Mouse (Mus musculus) hindbrain, embryonic 15.5 days (tissue): Measurements from ENCODE around the gene Gripap1. TPM values are rescaled to one million over a fixed set of nuclear protein-coding genes. Genes with fewer than 3 reads are reported as not detected.

Experiments
- ATAC-seq: fragments of 200-750 bp; cut with Nextera tagmentation; 2 replicates; pipeline ENCODE4 v1.8.0; 2017; ENCODE audit warnings: low read depth, moderate number of reproducible peaks, moderate TSS enrichment; ENCODE audit not compliant: low FRiP score
- H3K27ac ChIP-seq: fragments of 300-500 bp; sonication (generic); replicated peaks from 2 replicates; pipeline ENCODE4 v1.5.1; 2015; ENCODE audit warnings: mild to moderate bottlenecking, inconsistent platforms
- H3K27me3 ChIP-seq: fragments of 300-500 bp; sonication (generic); 2 replicates; pipeline ENCODE4 v1.6.1; 2015; ENCODE audit warnings: control low read depth, inconsistent platforms
- H3K36me3 ChIP-seq: fragments of 300-500 bp; sonication (generic); 2 replicates; pipeline ENCODE4 v1.6.1; 2015; ENCODE audit warnings: control low read depth, inconsistent platforms
- H3K4me1 ChIP-seq: fragments of 300-500 bp; sonication (generic); replicated peaks from 2 replicates; pipeline ENCODE4 v1.6.1; 2015; ENCODE audit warnings: control low read depth, inconsistent platforms
- H3K4me2 ChIP-seq: fragments of 300-500 bp; sonication (generic); 2 replicates; pipeline ENCODE4 v1.6.1; 2015; ENCODE audit warnings: moderate library complexity, mild to moderate bottlenecking, inconsistent platforms
- H3K4me3 ChIP-seq: fragments of 300-500 bp; sonication (generic); 2 replicates; pipeline ENCODE4 v1.5.1; 2015; ENCODE audit warnings: mild to moderate bottlenecking, inconsistent platforms
- H3K9ac ChIP-seq: fragments of 300-500 bp; sonication (generic); 2 replicates; pipeline ENCODE4 v1.6.1; 2015; ENCODE audit warnings: inconsistent platforms
- H3K9me3 ChIP-seq: fragments of 300-500 bp; sonication (generic); 2 replicates; pipeline ENCODE4 v1.6.1; 2016; ENCODE audit warnings: control low read depth, inconsistent platforms
- WGBS: fragments of 180-500 bp; shearing (Covaris S2); methylation state at CpG from one replicate; pipeline ENCODE4 v1.1.7; 2015; 5-methylcytosine and 5-hydroxymethylcytosine counted together
- microRNA counts: library from miRNA; unstranded; fragments of <30 nt; microRNA quantifications from one replicate; lab custom pipeline; 2016
- microRNA-seq: library from miRNA; unstranded; fragments of <30 nt; microRNA quantifications from one replicate; pipeline ENCODE4, GENCODE M21; 2016
- polyA plus RNA-seq: library from polyadenylated mRNA; unstranded; fragments of >200 nt; fragmentation: Nextera tagmentation; extraction: Ambion mirVana; gene quantifications from 2 replicates; pipeline ENCODE4 v1.2.1, GENCODE M21; 2015

Gripap1 gene
- polyA plus RNA-seq, 1 experiment from 2014 or later, result 73.8 TPM

DNA sequence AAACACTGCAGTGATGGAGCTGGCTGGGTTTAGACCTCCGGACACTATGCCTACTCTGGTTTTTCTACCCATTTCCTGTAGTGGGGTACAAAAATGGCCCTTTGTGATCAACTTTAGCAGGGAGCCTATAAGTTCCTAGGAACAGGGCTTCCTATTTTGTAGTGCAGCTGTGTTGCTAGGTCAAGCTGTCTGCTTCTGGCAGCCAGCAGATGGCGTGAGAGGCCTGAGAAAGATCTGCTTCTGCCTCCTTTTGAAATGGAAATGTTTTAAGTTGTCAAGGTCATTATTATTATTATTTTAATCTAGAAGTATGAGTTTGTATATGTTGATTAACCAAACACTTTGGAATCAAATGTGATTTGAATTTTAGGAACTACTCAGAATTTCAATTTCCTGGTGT is 65.0 kb downstream of the Gripap1 start:
- Histone ChIP-seq H3K9ac (no peak overlapping the region), H3K27me3 (no peaks in the 10 kb centered on the region), H3K9me3 (no peaks in the 10 kb centered on the region), H3K36me3 (peaks cover 2% of the 10 kb centered on the region; the same call in 1 of the 2 replicates), H3K4me2 (no peak overlapping the region), H3K4me1 (no peaks in the 10 kb centered on the region), H3K4me3 (no peak overlapping the region), H3K27ac (no peak overlapping the region)
- 38% methylated on average over 2 of the region's 2 CpGs for WGBS
- no peak for ATAC-seq

GRCm38 (mm10) chrX:7859191-7859753 is 69.7 kb downstream of the Gripap1 start:
- H3K9me3 ChIP-seq, result no peaks in the 10 kb centered on the region
- H3K27me3 ChIP-seq, result no peaks in the 10 kb centered on the region
- no peaks in the 10 kb centered on the region for H3K36me3 ChIP-seq
- no peaks in the 10 kb centered on the region for H3K4me1 ChIP-seq
- H3K4me2 ChIP-seq, result no peak overlapping the region
- no peak for ATAC-seq
- no peak overlapping the region for H3K4me3 ChIP-seq
- 86% methylated on average over 3 of the region's 3 CpGs for WGBS
- no peak overlapping the region for H3K27ac ChIP-seq
- H3K9ac ChIP-seq, result no peak overlapping the region

- ATAC-seq, result no peak
- H3K4me1 ChIP-seq, result no peaks in the 10 kb centered on the region
Measured at GRCm38 (mm10) chrX:7863181-7863580, 73.6 kb downstream of the Gripap1 start.

GRCm38 (mm10) chrX:7864551-7864950 is 75.0 kb downstream of the Gripap1 start:
- no peak overlapping the region for H3K4me2 ChIP-seq
- no peaks in the 10 kb centered on the region for H3K27me3 ChIP-seq
- H3K9ac ChIP-seq, result no peak overlapping the region
- no peak overlapping the region for H3K27ac ChIP-seq
- H3K4me1 ChIP-seq, result no peaks in the 10 kb centered on the region
- no peak overlapping the region for H3K4me3 ChIP-seq
- 62% methylated on average over 3 of the region's 3 CpGs for WGBS
- H3K36me3 ChIP-seq, result peaks cover 3% of the 10 kb centered on the region; the same call in 1 of the 2 replicates
- no peaks in the 10 kb centered on the region for H3K9me3 ChIP-seq
- no peak for ATAC-seq

More at GRCm38 (mm10) chrX:7863181-7863580, 73.6 kb downstream of the Gripap1 start:
- no peak overlapping the region for H3K4me2 ChIP-seq
- peaks cover under 1% of the 10 kb centered on the region; the same call in 1 of the 2 replicates for H3K36me3 ChIP-seq
- H3K27ac ChIP-seq, result no peak overlapping the region
- no peak overlapping the region for H3K9ac ChIP-seq
- 95% methylated on average over 1 of the region's 1 CpGs for WGBS
- no peaks in the 10 kb centered on the region for H3K9me3 ChIP-seq
- no peaks in the 10 kb centered on the region for H3K27me3 ChIP-seq
- no peak overlapping the region for H3K4me3 ChIP-seq

DNA sequence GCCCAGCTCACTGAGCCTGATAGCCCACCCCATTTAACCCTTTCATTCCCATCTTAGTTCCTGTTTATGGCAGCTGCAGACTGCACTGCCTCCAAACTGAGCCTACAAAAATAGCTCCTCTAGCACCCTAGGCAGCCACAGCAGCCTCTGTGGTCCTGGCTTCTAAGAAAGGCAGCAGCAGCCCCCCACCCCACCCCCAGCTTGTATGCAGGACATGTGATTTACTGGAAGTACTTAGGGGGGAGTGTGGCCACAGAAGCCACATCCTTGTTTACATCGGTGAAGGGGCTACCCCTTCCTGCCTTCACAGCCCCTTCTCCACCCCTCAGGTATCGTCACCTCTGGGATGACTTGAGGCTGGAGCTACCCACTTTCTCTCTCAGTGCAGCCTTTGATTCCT is 75.8 kb downstream of the Gripap1 start:
- 83% methylated on average over 2 of the region's 2 CpGs for WGBS
- no peak for ATAC-seq
- Histone ChIP-seq H3K4me2 (no peak overlapping the region), H3K4me3 (no peak overlapping the region), H3K27ac (no peak overlapping the region), H3K27me3 (no peaks in the 10 kb centered on the region), H3K4me1 (no peaks in the 10 kb centered on the region), H3K9ac (no peak overlapping the region), H3K9me3 (no peaks in the 10 kb centered on the region), H3K36me3 (peaks cover 3% of the 10 kb centered on the region; the same call in 1 of the 2 replicates)

GRCm38 (mm10) chrX:7865786-7866185 is 76.2 kb downstream of the Gripap1 start:
- ATAC-seq, result no peak
- Histone ChIP-seq H3K4me2 (no peak overlapping the region), H3K4me3 (no peak overlapping the region), H3K36me3 (peaks cover 3% of the 10 kb centered on the region; the same call in 1 of the 2 replicates), H3K9ac (no peak overlapping the region), H3K27ac (no peak overlapping the region), H3K27me3 (no peaks in the 10 kb centered on the region), H3K4me1 (no peaks in the 10 kb centered on the region), H3K9me3 (no peaks in the 10 kb centered on the region)
- 71% methylated on average over 2 of the region's 2 CpGs for WGBS

- H3K9me3 ChIP-seq, result no peaks in the 10 kb centered on the region
- no peak overlapping the region for H3K4me3 ChIP-seq
- WGBS, result 100% methylated on average over 1 of the region's 1 CpGs
- H3K4me1 ChIP-seq, result no peaks in the 10 kb centered on the region
- no peak overlapping the region for H3K27ac ChIP-seq
- ATAC-seq, result no peak
- H3K4me2 ChIP-seq, result no peak overlapping the region
- H3K27me3 ChIP-seq, result no peaks in the 10 kb centered on the region
- no peak overlapping the region for H3K9ac ChIP-seq
- H3K36me3 ChIP-seq, result peaks cover 3% of the 10 kb centered on the region; the same call in 1 of the 2 replicates
Measured at GRCm38 (mm10) chrX:7867141-7867540, 77.6 kb downstream of the Gripap1 start.

GRCm38 (mm10) chrX:7868506-7868905 is 78.9 kb downstream of the Gripap1 start:
- no peak overlapping the region for H3K27ac ChIP-seq
- no peaks in the 10 kb centered on the region for H3K4me1 ChIP-seq
- H3K27me3 ChIP-seq, result no peaks in the 10 kb centered on the region

DNA sequence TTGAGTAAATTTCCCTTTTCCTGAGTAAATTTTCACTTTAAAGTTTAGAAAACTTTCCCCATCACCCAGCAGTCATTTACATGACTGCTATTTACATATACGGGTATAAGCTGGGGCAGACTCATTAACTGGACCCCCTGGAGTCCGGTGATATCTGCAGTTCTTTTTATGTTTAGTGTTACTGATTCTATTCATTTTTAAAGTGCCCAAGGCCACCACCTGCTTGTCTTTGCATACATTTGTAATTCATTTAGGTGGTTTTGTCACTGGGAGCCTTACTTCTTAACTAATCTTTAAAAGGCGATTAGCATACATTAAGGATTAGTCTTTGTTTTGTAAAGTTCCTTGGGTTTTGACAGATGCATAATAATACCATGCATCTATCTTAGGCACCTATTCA is 80.3 kb downstream of the Gripap1 start:
- Histone ChIP-seq H3K9ac (no peak overlapping the region), H3K4me1 (no peaks in the 10 kb centered on the region), H3K36me3 (peaks cover 7% of the 10 kb centered on the region; the same call in 1 of the 2 replicates), H3K9me3 (no peaks in the 10 kb centered on the region), H3K4me2 (no peak overlapping the region), H3K4me3 (no peak overlapping the region), H3K27ac (no peak overlapping the region), H3K27me3 (no peaks in the 10 kb centered on the region)
- 45% methylated on average over 3 of the region's 3 CpGs for WGBS
- no peak for ATAC-seq

More at GRCm38 (mm10) chrX:7868506-7868905, 78.9 kb downstream of the Gripap1 start:
- no peak overlapping the region for H3K4me3 ChIP-seq
- H3K4me2 ChIP-seq, result no peak overlapping the region
- WGBS, result 44% methylated on average over 2 of the region's 2 CpGs
- peaks cover 7% of the 10 kb centered on the region; the same call in 1 of the 2 replicates for H3K36me3 ChIP-seq
- ATAC-seq, result no peak
- H3K9ac ChIP-seq, result no peak overlapping the region
- H3K9me3 ChIP-seq, result no peaks in the 10 kb centered on the region

MicroRNA genes within 50 kb of the gene (microRNA counts, 519-probe panel; counts per million panel counts)
- microRNA mmu-miR-1198 (lab: Ali Mortazavi, UCI), result 2,880 counts per million, percentile 56 among the panel's probes with 10 or more counts

Small RNAs within 50 kb of the gene (microRNA-seq; reads per million reads assigned to microRNA genes)
- gene Mir1198, result 42.9 reads per million, percentile 41 among the genes with 10 or more reads in this experiment

Other genes with a start within 250 kb of the Gripap1 start
- 0.06 and 0.16 TPM in 2 replicates for gene Foxp3, start 216.1 kb upstream of the Gripap1 start, polyA plus RNA-seq
- gene Ppp1r3f, start 215.5 kb upstream of the Gripap1 start, polyA plus RNA-seq, result 6.8 and 7.4 TPM in 2 replicates
- 30.6 and 31.5 TPM in 2 replicates for gene Ccdc22, start 184.2 kb upstream of the Gripap1 start, polyA plus RNA-seq
- 0.14 and 0.22 TPM in 2 replicates for gene Cacna1f, start 182.7 kb upstream of the Gripap1 start, polyA plus RNA-seq
- 195 and 197 TPM in 2 replicates for gene Syp, start 151.3 kb upstream of the Gripap1 start, polyA plus RNA-seq
- 1.6 and 2.0 TPM in 2 replicates for gene Prickle3, start 132.5 kb upstream of the Gripap1 start, polyA plus RNA-seq
- 20.5 and 22.9 TPM in 2 replicates for gene Plp2, start 118.4 kb upstream of the Gripap1 start, polyA plus RNA-seq
- 0.08 and 0.10 TPM in 2 replicates for gene Magix, start 108.5 kb upstream of the Gripap1 start, polyA plus RNA-seq
- 43.0 and 46.8 TPM in 2 replicates for gene Gpkow, start 92.6 kb upstream of the Gripap1 start, polyA plus RNA-seq
- gene Wdr45, start 75.4 kb upstream of the Gripap1 start, polyA plus RNA-seq, result 30.9 and 32.1 TPM in 2 replicates
- gene Gm45208, start 67.5 kb upstream of the Gripap1 start, polyA plus RNA-seq, result 1.9 TPM in 1 of 2 replicates, not detected in the other
- 126 and 132 TPM in 2 replicates for gene Praf2, start 61.3 kb upstream of the Gripap1 start, polyA plus RNA-seq
- 63.2 and 66.1 TPM in 2 replicates for gene Ccdc120, start 38.9 kb upstream of the Gripap1 start, polyA plus RNA-seq
- gene Tfe3, start 27.2 kb upstream of the Gripap1 start, polyA plus RNA-seq, result 24.1 and 25.5 TPM in 2 replicates
- 3.1 and 4.2 TPM in 2 replicates for gene Kcnd1, start 32.5 kb downstream of the Gripap1 start, polyA plus RNA-seq
- gene Otud5, start 51.6 kb downstream of the Gripap1 start, polyA plus RNA-seq, result 48.1 and 48.3 TPM in 2 replicates
- 24.8 and 25.8 TPM in 2 replicates for gene Pim2, start 88.5 kb downstream of the Gripap1 start, polyA plus RNA-seq
- gene Slc35a2, start 94.3 kb downstream of the Gripap1 start, polyA plus RNA-seq, result 45.7 and 47.7 TPM in 2 replicates
- gene Pqbp1, start 109.5 kb downstream of the Gripap1 start, polyA plus RNA-seq, result 199 and 209 TPM in 2 replicates
- 155 and 158 TPM in 2 replicates for gene Timm17b, start 109.6 kb downstream of the Gripap1 start, polyA plus RNA-seq
- not detected in 2 replicates for gene Gm10491, start 118.1 kb downstream of the Gripap1 start, polyA plus RNA-seq
- not detected in 2 replicates for gene Gm10490, start 119.8 kb downstream of the Gripap1 start, polyA plus RNA-seq
- 294 and 338 TPM in 2 replicates for gene Pcsk1n, start 130.1 kb downstream of the Gripap1 start, polyA plus RNA-seq
- gene Eras, start 138.8 kb downstream of the Gripap1 start, polyA plus RNA-seq, result 0.14 TPM in 1 of 2 replicates, not detected in the other
- 68.0 and 73.6 TPM in 2 replicates for gene Hdac6, start 158.1 kb downstream of the Gripap1 start, polyA plus RNA-seq
- gene Gata1, start 188.3 kb downstream of the Gripap1 start, polyA plus RNA-seq, result 0.22 TPM in 1 of 2 replicates, not detected in the other
- gene Glod5, start 228.7 kb downstream of the Gripap1 start, polyA plus RNA-seq, result 0.25 and 0.79 TPM in 2 replicates